Mouse (Mus musculus): ENCODE measurements around the gene Cpsf4.
"Not testable (repeated sequence)": the region's sequence is repeated elsewhere in the genome, so short reads cannot be mapped to it uniquely, and the experiment has no call there.

Cpsf4 gene

GRCm38 (mm10) chr5:145223395-145223794 is 56.4 kb downstream of the Cpsf4 start:
- DNase-seq (ENCODE audit: low spot score), result no peak

GRCm38 (mm10) chr5:145226453-145226852 is 59.4 kb downstream of the Cpsf4 start:
- DNase-seq (ENCODE audit: low spot score), result no peak

DNA sequence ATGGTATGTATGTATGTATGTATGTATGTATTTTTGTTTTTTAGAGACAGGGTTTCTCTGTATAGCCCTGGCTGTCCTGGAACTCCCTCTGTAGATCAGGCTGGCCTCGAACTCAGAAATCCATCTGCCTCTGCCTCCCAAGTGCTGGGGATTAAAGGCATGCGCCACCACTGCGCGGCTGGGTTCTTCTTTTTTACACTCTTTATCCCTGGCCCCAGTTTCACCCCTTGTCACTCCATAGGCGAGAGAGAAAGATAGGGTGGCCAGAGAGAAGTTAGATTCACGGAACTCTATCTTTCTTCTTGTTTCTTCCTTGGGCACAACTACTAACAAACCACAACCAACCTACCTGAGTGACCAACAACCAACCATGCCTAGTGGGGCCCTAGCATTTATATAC is 62.3 kb downstream of the Cpsf4 start:
- not testable (repeated sequence) for DNase-seq (ENCODE audit: low spot score)

DNA sequence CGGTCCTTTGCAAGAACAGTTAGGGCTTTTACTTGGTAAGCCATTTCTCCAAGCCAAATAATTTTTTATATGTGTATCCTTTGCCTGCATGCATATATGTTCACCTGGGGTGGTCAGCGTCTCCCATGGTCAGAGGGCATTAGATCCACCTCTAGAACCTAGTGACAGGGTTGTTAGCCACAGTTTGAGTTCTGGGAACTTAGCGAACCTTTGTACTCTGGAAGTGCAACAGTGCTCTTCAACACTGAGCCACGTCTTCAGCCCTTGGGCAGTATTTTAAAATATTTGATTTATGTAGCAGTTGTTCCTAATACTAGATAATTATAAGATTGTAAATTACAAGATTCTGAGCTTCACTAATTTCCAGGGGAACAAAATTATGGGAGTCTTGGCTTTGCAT is 63.6 kb downstream of the Cpsf4 start:
- DNase-seq (ENCODE audit: low spot score), result no peak

GRCm38 (mm10) chr5:145231367-145231871 is 64.4 kb downstream of the Cpsf4 start, which contains the start of gene Zfp655:
TSS of gene Zfp655 (plus strand) at chr5:145231715.
- DNase-seq (ENCODE audit: low spot score), result peak; percentile 99

All from T-cell, adult 2 months (primary cell).